Mouse (Mus musculus): ENCODE results near the gene Gas2l1.

- TF ChIP-seq CTCF (IDR thresholded peaks at IDR 0.05; ENCODE audit: control insufficient read depth, insufficient read depth, low read length) (no peak), POLR2A (IDR thresholded peaks at IDR 0.05; ENCODE audit: borderline replicate concordance, control insufficient read depth, low read depth, low read length) (no peak)
Observed at GRCm38 (mm10) chr11:5008867-5009266, 56.3 kb downstream of the Gas2l1 start.
